Mouse (Mus musculus) right cerebral cortex, postnatal 10 days (tissue): ENCODE measurements around the gene Inka1.
"Not testable (repeated sequence)": the region's sequence is repeated elsewhere in the genome, so short reads cannot be mapped to it uniquely, and the experiment has no call there.

Source experiments
- DNase-seq, 2 experiments: peaks; one replicate each; pipeline ENCODE4 v3.0.0; 2021; ENCODE audit warnings: low spot score in 2 of 2

Inka1 gene

GRCm38 (mm10) chr9:107985131-107986119 lies at the start of gene Inka1:
Gene Inka1, minus strand, starts transcription at chr9:107985879.
- peak; percentile 81 to 83 for DNase-seq

DNA sequence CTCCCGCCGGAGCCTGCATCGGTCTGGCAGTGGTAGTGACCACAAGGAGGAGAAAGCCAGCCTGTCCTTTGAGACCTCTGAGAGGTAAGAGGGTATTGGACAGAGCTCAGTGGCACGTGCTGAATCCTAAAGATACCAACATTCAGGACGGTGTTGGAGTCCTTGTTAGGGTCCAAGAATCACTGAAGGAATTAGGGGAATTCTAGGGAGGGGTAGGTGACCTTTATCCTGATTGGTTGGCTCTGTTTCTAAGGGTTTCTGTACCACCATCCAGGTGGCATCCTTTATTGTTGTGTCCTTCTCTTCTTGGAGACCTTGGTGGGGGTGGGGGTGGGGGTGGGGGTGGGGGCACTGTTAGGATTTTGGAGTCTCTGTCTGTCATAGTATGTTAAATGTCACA lies 46.4 kb upstream of the Inka1 start:
- no peak for DNase-seq

DNA sequence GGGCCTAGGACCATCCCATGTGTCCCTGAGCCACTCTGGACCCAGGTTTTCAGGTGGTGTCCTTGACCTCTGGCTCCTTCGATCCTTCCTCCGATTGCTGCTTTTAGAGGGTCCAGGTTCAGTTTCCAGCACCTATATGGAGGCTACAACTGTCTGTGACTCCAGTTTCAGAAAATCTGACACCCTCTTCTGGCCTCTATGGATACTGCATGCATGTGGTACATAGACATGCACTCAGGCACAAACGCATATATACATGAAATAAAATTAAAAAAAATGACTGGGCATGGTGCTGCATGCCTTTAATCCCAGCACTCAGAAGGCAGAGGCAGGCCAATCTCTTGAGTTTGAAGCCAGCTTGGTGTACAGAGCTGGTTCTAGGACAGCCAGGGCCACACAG lies 42.2 kb upstream of the Inka1 start:
- no peak for DNase-seq

DNA sequence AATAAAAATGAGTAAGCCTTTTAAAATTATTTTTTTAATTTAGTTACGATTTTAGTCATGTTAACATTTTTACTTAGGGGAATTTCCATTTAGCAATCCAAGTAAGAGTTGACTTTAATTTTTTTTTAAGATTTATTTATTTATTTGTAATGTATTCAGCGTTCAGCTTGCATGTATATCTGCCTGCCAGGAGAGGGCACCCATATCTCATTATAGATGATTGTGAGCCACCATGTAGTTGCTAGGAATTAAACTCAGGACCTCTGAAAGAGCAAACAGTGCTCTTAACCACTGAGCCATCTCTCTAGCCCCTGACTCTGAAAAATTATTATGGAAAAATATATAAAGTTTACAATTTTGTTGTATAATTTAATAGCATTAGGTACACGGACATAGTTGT lies 40.9 kb upstream of the Inka1 start:
- DNase-seq: no peak

GRCm38 (mm10) chr9:108023216-108023615 lies 37.5 kb upstream of the Inka1 start:
- DNase-seq: no peak

DNA sequence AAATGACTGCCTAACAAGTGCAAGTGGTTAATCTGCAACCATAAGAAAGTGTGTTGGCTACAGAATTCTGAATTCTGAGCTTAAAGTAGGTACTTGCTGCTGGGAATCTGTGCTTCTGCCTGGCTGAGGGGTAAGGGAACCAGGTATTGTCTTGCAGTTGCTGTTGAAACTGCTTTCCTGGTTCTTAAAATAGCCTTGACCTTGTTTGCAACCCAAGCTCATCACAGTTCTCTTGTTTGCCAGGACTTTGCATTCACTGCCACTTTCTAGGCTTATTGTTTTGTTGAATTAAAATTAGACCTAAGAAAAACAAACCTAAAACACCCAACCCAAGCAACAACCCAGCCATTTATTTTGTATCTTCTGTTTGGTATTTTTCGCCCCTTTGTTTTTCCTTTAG lies 35.1 kb upstream of the Inka1 start:
- DNase-seq: no peak

DNA sequence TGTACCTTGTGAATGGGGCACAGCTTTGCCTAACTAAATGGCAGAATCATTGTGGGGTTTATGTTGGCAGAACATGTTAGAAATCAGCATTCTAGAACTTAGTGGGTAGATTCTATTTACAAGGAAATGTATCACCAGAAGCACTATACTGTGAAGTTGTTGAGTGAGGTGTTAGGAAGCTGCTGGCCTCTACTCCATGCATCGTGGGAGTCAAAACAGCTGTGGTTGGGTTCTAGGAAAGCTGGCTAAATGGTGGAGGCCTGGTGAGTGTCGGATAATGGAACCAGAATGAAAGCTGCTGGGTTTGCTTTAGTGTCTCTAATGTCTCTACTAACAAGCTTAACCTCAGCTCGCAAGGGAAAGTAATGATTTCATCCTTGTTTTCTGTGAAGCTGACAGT lies 31.4 kb upstream of the Inka1 start:
- DNase-seq: no peak

GRCm38 (mm10) chr9:108013577-108013976 lies 27.9 kb upstream of the Inka1 start:
- not testable (repeated sequence) for DNase-seq

GRCm38 (mm10) chr9:108010385-108010784 lies 24.7 kb upstream of the Inka1 start:
- no peak for DNase-seq

DNA sequence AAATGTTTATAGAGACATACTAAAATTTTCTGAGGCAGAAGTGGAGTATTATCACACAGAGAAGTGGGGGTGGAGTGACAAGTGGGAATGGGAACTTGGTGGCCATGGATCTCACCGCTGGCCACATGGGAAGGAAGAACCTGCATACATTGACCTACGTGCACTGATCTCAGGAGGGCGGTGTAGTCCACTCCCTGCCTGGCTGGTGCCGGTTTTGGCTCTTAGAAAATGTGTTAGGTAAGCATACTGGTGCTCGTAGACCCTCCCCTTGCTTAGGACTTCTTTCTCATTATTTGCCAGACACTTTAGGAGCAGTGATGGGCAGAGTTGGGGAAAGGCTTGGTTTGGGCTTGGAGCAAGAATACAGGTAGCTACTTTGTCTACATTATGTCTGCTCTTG lies 22.4 kb upstream of the Inka1 start:
- DNase-seq: no peak

DNA sequence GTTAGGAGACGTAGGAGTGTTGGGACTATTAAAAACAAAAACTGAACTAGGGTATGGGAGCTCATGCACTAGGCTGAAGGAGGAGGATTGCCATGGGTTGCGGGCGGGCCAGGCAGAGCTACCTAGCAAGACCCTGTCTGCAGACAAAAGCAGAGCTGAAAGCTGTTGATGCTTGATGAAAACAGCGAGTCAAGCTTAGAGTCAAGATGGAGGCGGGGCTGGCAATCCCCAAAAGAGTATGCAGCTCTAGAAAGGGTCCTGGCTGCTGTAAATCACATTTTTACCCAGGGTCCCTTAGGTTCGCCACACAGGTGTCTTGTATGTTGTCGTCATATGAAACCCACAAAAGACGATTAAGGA lies 17.8 kb upstream of the Inka1 start:
- no peak for DNase-seq

DNA sequence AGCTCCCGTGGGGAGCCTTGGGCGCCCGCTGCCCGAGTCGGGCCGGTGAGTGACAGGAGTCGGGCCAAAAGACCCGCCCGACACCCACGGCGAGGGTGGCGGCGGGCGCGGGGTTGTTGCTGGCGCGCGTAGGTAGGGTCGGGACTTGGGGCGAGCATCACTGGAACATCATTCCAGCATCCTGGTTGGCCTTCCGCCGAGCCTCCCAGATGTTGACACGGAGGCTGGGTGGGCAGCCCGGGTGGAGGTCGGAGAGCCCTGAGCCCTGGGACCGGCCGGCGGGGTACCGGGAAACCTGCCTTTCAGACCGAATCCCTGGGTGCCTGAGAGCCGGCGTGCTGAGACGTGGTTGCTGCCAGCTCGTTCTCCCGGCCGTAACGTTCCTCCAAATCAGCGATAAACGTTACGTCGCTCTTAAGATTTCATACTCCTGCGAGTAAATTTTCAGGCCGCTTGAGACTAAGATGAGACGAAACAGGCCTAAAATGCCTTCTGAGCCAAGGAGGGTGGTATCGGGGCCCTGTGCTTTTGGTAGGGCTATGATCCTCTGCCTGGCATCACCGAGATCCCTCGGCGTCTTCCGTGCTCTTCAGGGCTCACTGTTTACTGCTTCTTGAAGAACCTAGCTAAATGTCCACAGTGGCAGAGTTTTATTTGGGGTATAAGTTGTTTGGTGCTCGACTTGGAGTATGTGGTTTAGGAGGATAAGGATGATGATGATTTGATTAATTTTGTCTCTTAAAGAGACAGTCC lies 17.3 kb upstream of the Inka1 start:
- DNase-seq: peak in 1 of 2 experiments; percentile 61

GRCm38 (mm10) chr9:108001922-108002770 lies 16.5 kb upstream of the Inka1 start, which contains the start of gene Ip6k1:
Gene Ip6k1, plus strand, starts transcription at chr9:108002501.
- peak; percentile 100 for DNase-seq

DNA sequence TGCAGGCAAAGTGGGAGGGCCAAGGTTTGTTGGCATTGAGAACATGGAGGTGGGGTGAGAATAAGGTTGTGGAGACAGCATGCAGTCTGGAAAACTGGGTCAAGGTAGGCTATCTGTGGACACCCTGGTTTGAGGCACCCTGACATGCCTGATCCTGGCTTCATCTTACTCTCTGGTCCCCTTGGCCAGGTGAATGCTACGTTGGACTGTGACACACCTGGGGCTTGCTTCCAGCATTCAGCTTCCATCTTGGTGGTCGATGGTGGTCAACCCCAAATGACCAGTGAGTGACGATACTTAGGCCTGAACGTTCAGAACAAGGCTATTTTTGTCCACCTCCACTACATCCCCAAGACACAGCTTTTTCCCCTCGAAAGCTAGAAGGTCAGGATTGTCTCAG lies 10.4 kb upstream of the Inka1 start, which contains the start of gene Gm20662:
Gene Gm20662, plus strand, starts transcription at position 301 of the 400 bp plus-strand sequence.
- no peak for DNase-seq

DNA sequence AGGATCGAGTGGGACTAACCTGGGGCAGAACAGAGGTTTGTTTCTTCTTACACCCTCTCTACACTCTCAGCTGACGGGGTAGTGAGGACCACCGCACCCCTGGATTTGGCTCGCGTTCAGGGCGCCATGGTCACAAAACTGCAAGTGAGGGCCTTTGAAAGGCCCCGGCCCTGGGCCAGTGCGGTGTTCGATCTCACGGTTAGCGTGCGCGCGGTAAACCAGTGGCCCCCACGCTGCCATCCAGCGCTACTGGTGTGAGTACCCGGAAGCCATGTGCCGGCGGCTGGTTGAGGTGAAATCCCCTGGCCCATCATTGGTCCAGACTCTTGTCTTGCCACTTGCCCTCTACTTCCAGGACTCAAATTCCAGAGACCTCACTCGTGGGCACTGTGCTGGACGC lies 9.8 kb upstream of the Inka1 start:
- DNase-seq: no peak

- no peak for DNase-seq
These were observed 8.8 kb upstream of the Inka1 start for GRCm38 (mm10) chr9:107994464-107994863.

DNA sequence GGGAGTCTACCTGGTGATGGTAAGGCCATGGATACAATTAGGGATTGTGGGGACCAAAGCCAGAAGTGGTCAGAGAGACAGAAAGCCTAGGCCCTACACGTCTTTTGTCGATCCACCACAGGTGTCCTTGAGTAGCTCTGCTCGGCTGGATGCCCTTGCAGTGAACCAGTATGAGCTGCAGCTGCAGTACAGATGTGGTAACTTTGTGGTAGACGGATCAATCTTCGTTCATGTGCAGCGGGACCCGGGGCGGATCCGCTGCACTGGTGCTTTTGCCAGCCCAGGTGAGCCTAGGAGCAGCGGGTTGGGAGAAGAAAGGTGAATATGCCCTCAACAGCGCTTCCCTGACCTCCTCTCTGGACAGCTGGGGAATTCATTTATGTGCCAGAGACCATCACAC lies 7.3 kb upstream of the Inka1 start:
- no peak for DNase-seq

DNA sequence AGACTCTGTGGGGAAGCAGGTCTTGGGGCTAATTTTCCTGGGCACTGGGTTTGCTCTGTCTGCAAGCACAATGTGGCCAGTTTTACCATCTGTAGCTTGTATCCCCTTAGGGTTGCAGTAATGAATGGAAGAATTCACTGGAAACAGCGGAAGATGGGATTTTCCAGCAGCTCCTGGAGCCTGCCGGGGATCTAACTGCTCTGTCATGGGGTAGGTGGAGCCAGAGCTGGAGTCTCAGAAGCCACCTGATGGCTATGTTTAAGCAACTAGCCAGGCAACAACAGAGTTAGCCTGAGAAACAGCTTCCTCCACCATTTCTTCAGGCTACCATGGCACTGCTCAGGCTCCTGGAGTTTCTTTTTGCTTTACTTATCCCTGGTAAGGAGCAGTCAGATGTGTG lies 6.5 kb upstream of the Inka1 start, which contains the start of gene Cdhr4:
Gene Cdhr4, plus strand, starts transcription at position 301 of the 400 bp plus-strand sequence.
- DNase-seq: no peak

DNA sequence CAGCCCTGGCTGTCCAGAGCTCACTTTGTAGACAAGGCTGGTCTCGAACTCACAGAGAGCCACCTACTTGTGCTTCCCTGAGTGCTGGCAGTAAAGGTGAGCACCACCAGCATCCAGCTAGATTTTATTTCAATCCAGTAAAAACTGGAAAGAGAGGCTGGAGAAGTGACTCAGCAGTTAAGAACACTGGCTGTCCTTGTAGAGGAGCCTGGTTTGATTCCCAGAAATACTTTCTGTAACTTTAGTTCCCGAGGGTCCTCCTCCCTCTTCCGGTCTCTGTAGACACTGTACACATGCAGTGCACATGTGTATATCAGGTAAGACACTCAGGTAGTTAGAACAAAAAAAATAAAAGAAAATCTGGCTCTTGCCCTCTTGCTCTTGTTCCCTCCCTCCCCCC lies 2.3 kb upstream of the Inka1 start:
- DNase-seq: no peak

DNA sequence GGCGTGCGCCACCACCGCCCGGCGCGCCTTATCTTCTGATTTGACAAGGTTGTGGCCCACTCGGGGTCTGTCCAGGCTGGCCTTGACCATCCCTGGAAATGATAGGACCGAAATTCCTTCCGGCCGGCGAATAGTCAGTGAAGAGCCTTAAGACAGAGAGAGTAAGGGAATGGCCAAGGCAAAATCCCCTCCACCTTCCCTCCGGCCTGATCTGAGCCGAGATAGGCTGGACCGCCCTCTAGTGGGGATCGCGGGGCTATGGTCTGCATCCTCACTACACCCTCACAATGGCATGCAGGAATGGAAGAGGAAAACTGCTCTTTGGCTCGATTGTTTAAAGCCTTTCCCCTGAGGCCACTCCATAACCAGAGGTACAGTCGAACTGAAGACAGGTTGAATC lies 697 bp upstream of the Inka1 start:
- DNase-seq: peak; percentile 77 to 86

- DNase-seq: no peak
These were observed 974 bp downstream of the Inka1 start for GRCm38 (mm10) chr9:107984754-107985055.
